Mouse (Mus musculus) embryonic facial prominence, embryonic 12.5 days (tissue): ENCODE results near the gene Abhd14b. TPM values are rescaled to one million over a fixed set of nuclear protein-coding genes. Genes with fewer than 3 reads are reported as not detected.

Experiments used
- ATAC-seq: fragments of 200-750 bp; cut with Nextera tagmentation; 2 replicates; pipeline ENCODE4 v1.8.0; 2017; ENCODE audit not compliant: insufficient number of reproducible peaks, insufficient read depth, low FRiP score, low TSS enrichment
- H3K27ac ChIP-seq: fragments of 300-500 bp; sonication (generic); 2 replicates; pipeline ENCODE4 v1.5.1; 2016; ENCODE audit warnings: mild to moderate bottlenecking
- H3K27me3 ChIP-seq: fragments of 300-500 bp; sonication (generic); 2 replicates; pipeline ENCODE4 v1.6.1; 2016; ENCODE audit warnings: mild to moderate bottlenecking, moderate library complexity
- H3K36me3 ChIP-seq: fragments of 300-500 bp; sonication (generic); 2 replicates; pipeline ENCODE4 v1.6.1; 2016; ENCODE audit warnings: mild to moderate bottlenecking
- H3K4me1 ChIP-seq: fragments of 300-500 bp; sonication (generic); 2 replicates; pipeline ENCODE4 v1.6.1; 2016
- H3K4me2 ChIP-seq: fragments of 300-500 bp; sonication (generic); replicated peaks from 2 replicates; pipeline ENCODE4 v1.6.1; 2016; ENCODE audit warnings: mild to moderate bottlenecking, moderate library complexity
- H3K4me3 ChIP-seq: fragments of 300-500 bp; sonication (generic); 2 replicates; pipeline ENCODE4 v1.5.1; 2016; ENCODE audit warnings: mild to moderate bottlenecking
- H3K9ac ChIP-seq: fragments of 300-500 bp; sonication (generic); 2 replicates; pipeline ENCODE4 v1.6.1; 2016; ENCODE audit warnings: mild to moderate bottlenecking, moderate library complexity
- H3K9me3 ChIP-seq: fragments of 300-500 bp; sonication (generic); 2 replicates; pipeline ENCODE4 v1.6.1; 2016; ENCODE audit warnings: mild to moderate bottlenecking, moderate library complexity
- WGBS: fragments of 180-500 bp; shearing (Covaris S2); methylation state at CpG from one replicate; pipeline ENCODE4 v1.1.7; 2016; 5-methylcytosine and 5-hydroxymethylcytosine counted together
- polyA plus RNA-seq: library from polyadenylated mRNA; unstranded; fragments of >200 nt; fragmentation: Nextera tagmentation; extraction: Ambion mirVana; gene quantifications from 2 replicates; pipeline ENCODE4 v1.2.1, GENCODE M21; 2016

Gene Abhd14b
- polyA plus RNA-seq, 1 experiment from 2014 or later, result 12.5 TPM

DNA sequence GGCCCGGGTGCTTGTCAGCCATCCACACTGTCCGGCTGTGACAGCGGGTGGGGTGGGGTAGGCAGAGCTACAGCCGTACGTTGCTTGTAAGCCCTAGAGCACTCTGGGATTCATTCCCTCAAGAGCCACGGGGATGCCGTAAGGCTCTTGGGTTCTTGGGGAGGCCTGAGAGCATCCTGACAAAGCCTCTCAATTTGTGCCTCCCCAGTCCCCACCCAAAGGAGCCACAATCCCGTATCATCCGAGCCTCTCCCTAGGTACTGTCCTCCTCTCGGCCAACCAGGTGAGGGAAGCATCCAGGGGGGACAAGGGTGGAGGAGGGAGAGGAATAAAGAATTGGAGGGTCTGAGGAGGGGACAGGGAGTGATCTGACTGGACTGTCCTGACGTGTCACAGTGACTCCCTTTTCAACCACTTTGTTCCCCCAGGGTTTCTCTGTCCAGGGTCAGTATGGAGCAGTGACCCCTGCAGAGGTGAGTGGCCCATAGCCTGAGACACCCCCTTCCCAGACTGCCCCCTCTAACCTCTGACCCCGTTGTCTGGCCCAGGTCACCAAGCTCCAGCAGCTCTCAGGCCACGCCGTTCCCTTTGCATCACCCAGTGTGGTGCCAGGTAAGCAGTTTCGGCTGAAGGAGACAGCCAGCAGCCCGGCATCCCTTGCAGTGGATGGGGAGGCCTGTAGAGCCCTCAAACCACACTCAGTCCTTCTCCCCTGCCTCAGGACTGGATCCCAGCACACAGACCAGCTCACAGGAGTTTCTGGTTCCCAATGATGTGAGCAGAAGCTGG, 14.6 kb downstream of the Abhd14b start:
- Histone ChIP-seq H3K27ac (no peak overlapping the region), H3K4me2 (no peak overlapping the region), H3K9me3 (no peaks in the 10 kb centered on the region), H3K36me3 (peaks cover 42% of the 10 kb centered on the region), H3K9ac (no peak overlapping the region), H3K4me1 (peaks cover 39% of the 10 kb centered on the region), H3K4me3 (no peak overlapping the region), H3K27me3 (0 out of 2 replicates have a peak, but pooled peaks cover 8% of the 10 kb centered on the region)
- no peak for ATAC-seq
- WGBS, result 81% methylated on average over 16 of the region's 16 CpGs

DNA sequence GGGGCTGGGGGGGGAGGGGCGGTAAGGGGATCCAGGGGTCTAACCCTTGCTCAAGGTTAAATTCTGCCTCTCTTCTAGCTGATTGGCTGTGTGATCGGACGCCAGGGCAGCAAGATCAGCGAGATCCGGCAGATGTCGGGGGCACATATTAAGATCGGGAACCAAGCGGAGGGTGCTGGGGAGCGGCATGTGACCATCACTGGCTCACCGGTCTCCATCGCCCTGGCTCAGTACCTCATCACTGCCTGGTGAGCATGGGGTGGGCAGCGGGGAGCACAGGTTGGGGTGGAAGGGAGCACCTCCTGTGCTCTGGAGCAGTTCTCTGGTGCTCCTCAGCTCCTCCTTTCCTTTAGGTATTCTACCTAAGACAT, 15.2 kb downstream of the Abhd14b start:
- Histone ChIP-seq H3K4me1 (peaks cover 33% of the 10 kb centered on the region), H3K9me3 (no peaks in the 10 kb centered on the region), H3K4me3 (no peak overlapping the region), H3K9ac (no peak overlapping the region), H3K36me3 (peaks cover 42% of the 10 kb centered on the region), H3K27me3 (0 out of 2 replicates have a peak, but pooled peaks cover 8% of the 10 kb centered on the region), H3K4me2 (no peak overlapping the region), H3K27ac (no peak overlapping the region)
- ATAC-seq, result no peak
- 87% methylated on average over 12 of the region's 12 CpGs for WGBS

DNA sequence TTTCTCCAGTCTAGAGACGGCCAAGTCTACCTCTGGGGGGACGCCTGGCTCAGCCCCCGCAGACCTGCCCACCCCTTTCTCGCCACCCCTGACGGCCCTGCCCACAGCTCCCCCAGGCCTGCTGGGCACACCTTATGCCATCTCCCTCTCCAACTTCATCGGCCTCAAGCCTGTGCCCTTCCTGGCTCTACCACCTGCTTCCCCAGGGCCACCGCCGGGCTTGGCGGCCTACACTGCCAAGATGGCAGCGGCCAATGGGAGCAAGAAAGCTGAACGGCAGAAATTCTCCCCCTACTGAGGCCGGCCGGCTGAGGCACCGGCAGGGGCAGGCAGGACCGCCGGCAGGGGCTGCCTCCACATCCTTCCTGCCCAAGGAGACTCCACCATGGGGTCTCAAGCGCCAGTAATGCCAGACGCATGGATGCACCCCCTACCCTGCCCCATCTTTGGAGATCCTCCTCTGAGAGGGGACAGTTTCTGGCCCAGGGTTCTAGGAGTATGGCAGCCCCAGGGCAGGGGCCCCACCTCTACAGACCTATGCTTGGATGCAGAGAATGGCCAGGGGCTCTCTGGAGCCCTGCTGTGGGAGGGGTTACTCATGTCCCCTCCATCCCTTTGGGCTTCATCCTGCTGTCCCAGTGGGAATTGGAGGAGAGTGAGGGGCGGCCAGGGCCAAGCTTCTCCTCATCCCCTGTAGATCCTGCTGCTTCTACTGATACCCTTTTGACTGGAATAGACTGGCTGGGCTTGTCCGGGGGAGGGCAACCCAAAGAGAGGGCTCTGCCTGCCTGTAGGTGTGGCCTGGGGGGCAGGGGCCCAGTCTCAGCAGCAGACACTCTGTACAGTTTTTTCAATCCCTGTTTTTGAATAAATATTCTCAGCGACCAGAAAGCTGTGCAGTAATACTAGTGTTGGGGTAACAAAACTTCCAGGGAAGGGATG, 16.1 kb downstream of the Abhd14b start:
- Histone ChIP-seq H3K4me2 (no peak overlapping the region), H3K9me3 (no peaks in the 10 kb centered on the region), H3K4me1 (peaks cover 23% of the 10 kb centered on the region), H3K9ac (peak overlapping the region; percentile 40), H3K4me3 (no peak overlapping the region), H3K27ac (no peak overlapping the region), H3K36me3 (peaks cover 42% of the 10 kb centered on the region), H3K27me3 (0 out of 2 replicates have a peak, but pooled peaks cover 8% of the 10 kb centered on the region)
- no peak for ATAC-seq
- 84% methylated on average over 21 of the region's 21 CpGs for WGBS

DNA sequence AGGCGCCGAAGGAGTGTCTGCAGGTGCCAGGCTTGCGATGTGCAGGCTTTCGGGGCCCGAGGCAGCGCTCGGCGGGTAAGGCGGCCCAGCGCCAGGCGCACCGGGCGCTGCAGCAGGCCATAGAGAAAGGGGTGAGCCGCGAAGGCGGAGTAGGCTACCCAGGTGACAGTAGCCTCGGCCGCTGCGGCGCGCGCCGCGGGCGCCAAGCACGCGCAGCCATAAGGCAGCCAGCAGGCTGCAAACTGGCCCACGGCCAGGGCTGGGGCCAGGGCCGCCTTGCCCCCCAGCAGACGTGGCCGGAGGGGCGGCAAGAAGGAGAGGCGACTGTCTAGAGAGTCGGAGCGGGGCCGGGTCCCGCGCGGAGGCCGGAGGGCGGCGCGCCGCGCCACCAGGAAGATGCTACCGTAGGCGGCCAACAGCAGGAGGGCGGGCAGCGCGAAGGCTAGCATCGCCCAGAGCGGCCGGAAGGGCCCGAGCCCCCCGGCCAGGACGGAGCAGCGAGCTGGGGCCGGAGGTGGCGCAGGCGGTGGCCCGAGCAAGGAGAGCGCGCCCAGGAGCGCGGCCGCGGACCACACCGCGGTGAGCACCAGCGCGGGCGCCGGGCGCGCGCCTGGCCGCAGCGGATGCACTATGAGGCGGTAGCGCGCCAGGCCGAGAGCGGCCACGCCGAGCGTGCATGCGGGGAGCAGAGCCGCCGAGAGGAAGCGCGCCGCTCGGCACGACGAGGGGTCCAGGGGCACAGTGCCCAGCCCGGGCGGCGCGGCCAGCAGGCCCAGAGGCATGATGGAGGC, 17.7 kb downstream of the Abhd14b start:
- Histone ChIP-seq H3K4me2 (peak overlapping the region; percentile 89), H3K36me3 (peaks cover 35% of the 10 kb centered on the region), H3K27me3 (0 out of 2 replicates have a peak, but pooled peaks cover 8% of the 10 kb centered on the region), H3K4me3 (peak overlapping the region; percentile 53), H3K9me3 (no peaks in the 10 kb centered on the region), H3K27ac (peak overlapping the region; percentile 50; the same call in 1 of the 2 replicates), H3K4me1 (peaks cover 16% of the 10 kb centered on the region), H3K9ac (peak overlapping the region; percentile 72)
- ATAC-seq, result peak; percentile 53
- 2% methylated on average over 97 of the region's 99 CpGs for WGBS

DNA sequence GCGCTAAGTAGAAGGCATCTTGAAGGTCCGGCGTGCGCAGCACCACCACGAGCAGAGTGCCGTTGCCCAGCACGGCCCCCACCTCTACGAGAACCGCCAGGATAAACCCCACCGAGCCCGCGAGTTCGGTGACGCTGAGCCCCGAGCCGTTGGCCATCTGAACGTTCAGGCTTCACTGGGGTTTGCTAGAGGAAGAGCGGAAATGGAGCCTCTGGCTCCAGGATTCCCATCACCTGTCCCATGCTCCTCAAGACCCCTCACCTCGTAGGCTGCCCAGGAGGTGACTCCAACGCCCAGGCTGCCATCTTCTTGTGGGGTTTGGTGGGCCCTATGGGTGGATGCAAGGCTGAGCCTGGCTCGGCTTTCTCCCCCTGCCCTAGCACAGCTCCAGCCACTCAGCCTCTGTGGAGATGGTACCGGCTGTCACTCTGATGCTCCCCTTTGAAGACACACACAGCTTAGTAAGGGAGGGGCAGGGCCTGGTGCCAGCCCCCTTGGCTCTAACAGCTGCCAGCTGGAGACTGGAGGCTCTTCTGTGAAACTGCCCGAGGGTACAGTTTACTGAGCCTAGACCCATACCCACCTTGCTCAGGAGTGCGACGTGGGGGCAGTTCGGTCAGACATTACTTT, 18.4 kb downstream of the Abhd14b start, which contains the start of gene Gpr62:
Gene Gpr62 (minus strand): TSS at position 368 of the 630 bp plus-strand sequence.
- 36% methylated on average over 26 of the region's 26 CpGs for WGBS
- peak within 1 kb of the TSS; percentile 72 for H3K9ac ChIP-seq
- peak within 1 kb of the TSS; percentile 50; the same call in 1 of the 2 replicates for H3K27ac ChIP-seq
- H3K36me3 ChIP-seq, result peaks cover 28% of the 10 kb centered on the region
- peak within 1 kb of the TSS; percentile 53 for H3K4me3 ChIP-seq
- H3K27me3 ChIP-seq, result 0 out of 2 replicates have a peak, but pooled peaks cover 8% of the 10 kb centered on the region
- ATAC-seq, result no peak
- no peaks in the 10 kb centered on the region for H3K9me3 ChIP-seq
- H3K4me1 ChIP-seq, result peaks cover 12% of the 10 kb centered on the region
- peak within 1 kb of the TSS; percentile 89 for H3K4me2 ChIP-seq

DNA sequence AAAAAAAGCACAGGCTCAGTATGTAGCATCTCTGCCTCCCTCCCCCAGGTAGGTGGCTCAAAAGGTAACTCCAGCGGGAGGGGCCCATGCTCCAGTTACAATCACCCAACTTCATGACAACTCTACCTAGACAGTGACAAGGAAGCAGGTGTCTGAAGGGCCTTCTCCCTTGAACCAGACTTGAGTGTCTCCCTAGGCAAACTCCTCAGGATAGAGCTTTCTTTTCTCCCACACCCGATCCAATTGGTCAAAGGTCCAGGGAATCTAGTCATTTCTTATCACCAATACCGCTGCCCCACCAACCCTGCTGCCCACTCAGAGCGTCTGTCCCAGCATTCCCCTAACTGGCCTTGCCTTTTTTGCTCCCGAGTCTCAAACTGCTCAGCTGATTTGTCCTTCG, 19.5 kb downstream of the Abhd14b start:
- Histone ChIP-seq H3K27ac (no peak overlapping the region), H3K27me3 (0 out of 2 replicates have a peak, but pooled peaks cover 8% of the 10 kb centered on the region), H3K4me1 (peaks cover 16% of the 10 kb centered on the region), H3K4me2 (no peak overlapping the region), H3K4me3 (no peak overlapping the region), H3K9me3 (no peaks in the 10 kb centered on the region), H3K36me3 (peaks cover 19% of the 10 kb centered on the region), H3K9ac (no peak overlapping the region)
- ATAC-seq, result no peak
- 90% methylated on average over 6 of the region's 6 CpGs for WGBS

DNA sequence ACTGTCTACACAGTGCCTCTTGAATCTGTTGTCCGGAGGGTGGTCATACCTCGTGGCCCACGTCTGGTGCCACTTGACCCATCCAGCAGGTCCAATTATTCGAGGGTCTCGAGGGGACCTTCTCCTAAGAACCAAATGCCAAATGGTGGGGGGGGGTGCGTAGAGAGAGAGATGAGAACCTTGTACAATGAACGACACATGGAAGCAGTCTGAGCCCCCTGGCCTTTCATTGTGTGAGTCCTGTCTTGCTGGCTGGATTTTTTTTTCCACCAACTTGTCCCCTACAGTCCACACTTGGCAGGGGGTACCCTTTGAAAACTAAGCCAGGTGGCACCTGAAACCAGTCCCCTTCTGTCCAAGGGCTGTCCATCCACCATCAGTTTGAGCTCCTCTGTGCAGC, 20.5 kb downstream of the Abhd14b start:
- ATAC-seq, result no peak
- no peak overlapping the region for H3K9ac ChIP-seq
- H3K4me3 ChIP-seq, result no peak overlapping the region
- 0 out of 2 replicates have a peak, but pooled peaks cover 8% of the 10 kb centered on the region for H3K27me3 ChIP-seq
- 75% methylated on average over 7 of the region's 7 CpGs for WGBS
- peaks cover 24% of the 10 kb centered on the region for H3K4me1 ChIP-seq
- H3K27ac ChIP-seq, result no peak overlapping the region
- H3K9me3 ChIP-seq, result no peaks in the 10 kb centered on the region
- no peak overlapping the region for H3K4me2 ChIP-seq
- peaks cover 9% of the 10 kb centered on the region for H3K36me3 ChIP-seq

DNA sequence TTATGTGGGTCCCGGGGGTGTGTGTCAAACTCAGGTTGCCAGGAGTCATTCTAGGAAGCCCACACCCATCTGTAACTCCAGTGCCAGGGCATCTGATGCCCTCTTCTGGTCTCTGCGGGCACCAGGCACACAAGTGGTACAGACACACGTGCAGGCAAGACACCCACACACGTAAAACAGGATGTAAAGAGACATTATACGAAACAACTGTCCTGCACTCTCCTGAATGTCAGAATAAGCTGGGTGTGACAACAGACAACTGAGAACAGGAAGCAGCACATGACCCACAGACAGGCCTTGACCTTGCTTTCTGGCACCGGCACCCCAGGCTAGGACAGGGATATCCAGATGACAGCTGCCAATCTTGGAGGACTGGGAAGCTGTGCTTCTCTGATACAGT, 22.1 kb downstream of the Abhd14b start:
- H3K4me2 ChIP-seq, result no peak overlapping the region
- H3K4me3 ChIP-seq, result no peak overlapping the region
- H3K9me3 ChIP-seq, result no peaks in the 10 kb centered on the region
- H3K27me3 ChIP-seq, result no peaks in the 10 kb centered on the region
- H3K36me3 ChIP-seq, result no peaks in the 10 kb centered on the region
- no peak overlapping the region for H3K27ac ChIP-seq
- peaks cover 22% of the 10 kb centered on the region for H3K4me1 ChIP-seq
- no peak overlapping the region for H3K9ac ChIP-seq
- WGBS, result 62% methylated on average over 6 of the region's 6 CpGs
- no peak for ATAC-seq

DNA sequence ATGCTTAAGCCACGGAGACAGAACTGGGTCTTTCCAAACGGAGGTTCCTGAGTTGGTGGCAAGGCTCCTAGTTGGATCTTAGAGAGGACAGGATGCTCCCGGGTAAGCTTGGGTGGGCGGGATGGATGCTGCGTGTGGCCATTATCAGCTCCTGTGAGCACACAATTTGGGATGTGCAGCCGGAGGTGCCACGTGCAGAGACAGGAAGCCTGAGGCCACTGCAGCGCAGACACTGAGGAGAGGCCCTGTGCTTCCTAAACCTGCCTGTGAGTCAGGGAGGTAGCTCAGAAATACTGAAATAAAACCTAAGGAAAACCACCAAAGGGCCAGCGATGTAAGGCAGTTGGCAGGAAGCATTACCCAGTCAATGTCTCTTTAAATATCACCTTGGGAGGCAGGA, 22.5 kb downstream of the Abhd14b start:
- Histone ChIP-seq H3K9ac (no peak overlapping the region), H3K4me1 (peaks cover 23% of the 10 kb centered on the region), H3K27me3 (no peaks in the 10 kb centered on the region), H3K36me3 (no peaks in the 10 kb centered on the region), H3K27ac (no peak overlapping the region), H3K9me3 (no peaks in the 10 kb centered on the region), H3K4me3 (no peak overlapping the region), H3K4me2 (no peak overlapping the region)
- no peak for ATAC-seq
- 60% methylated on average over 9 of the region's 9 CpGs for WGBS

DNA sequence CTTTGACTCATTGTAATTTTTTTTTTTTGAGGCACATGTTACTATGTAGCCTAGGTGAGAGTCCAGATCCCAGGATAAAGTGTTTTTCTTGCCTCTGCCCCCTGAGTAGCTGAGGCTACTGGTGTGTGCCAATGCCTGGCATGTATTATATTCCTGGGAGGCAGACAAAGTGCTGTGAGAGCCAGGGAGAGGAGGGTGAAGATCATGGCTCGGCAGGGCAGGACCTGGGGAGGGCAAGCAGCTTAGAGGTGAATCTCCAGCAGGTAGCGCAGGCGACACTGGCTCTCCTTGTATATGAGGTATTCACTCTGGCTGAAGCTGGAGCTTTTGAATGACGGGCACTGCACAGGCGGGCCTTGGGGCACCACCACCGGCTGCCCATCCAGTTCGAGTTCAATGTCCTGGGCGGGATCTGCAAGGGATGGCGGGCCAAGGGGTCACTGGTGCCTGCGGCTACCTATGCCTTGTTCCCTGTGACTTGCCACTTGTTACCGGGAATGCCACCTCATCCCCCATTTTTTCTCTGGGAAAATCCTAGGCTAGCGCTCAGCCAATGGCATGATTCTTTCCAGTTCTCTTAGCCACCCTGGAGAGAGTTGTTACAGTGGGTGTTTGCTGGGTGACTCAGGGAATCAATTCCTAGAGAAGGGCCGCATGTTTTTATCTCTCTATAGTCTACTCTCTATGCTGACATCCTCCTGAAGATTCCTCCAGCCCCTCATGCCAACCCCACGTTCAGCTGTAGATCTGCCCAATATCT, 23.9 kb downstream of the Abhd14b start:
- no peak overlapping the region for H3K9ac ChIP-seq
- no peaks in the 10 kb centered on the region for H3K9me3 ChIP-seq
- no peak for ATAC-seq
- H3K4me3 ChIP-seq, result no peak overlapping the region
- WGBS, result 57% methylated on average over 14 of the region's 14 CpGs
- no peak overlapping the region for H3K27ac ChIP-seq
- H3K27me3 ChIP-seq, result no peaks in the 10 kb centered on the region
- peaks cover 31% of the 10 kb centered on the region for H3K4me1 ChIP-seq
- no peaks in the 10 kb centered on the region for H3K36me3 ChIP-seq
- H3K4me2 ChIP-seq, result peak overlapping the region; percentile 29; the same call in 1 of the 2 replicates
